Mouse (Mus musculus) bone marrow, adult 2 months (tissue): ENCODE data around the gene Cacna2d3.

Experiments
- CTCF ChIP-seq: fragments of 200-500 bp; IDR thresholded peaks from 2 replicates; pipeline ENCODE4 v1.5.1; 2011; ENCODE audit warnings: low read length, control low read depth; ENCODE audit not compliant: control insufficient read depth, insufficient read depth
- POLR2A ChIP-seq: fragments of 200-500 bp; IDR thresholded peaks from 2 replicates; pipeline ENCODE4 v1.6.1; 2011; ENCODE audit warnings: low read depth, mild to moderate bottlenecking, control low read depth, low read length, borderline replicate concordance; ENCODE audit not compliant: control insufficient read depth

DNA sequence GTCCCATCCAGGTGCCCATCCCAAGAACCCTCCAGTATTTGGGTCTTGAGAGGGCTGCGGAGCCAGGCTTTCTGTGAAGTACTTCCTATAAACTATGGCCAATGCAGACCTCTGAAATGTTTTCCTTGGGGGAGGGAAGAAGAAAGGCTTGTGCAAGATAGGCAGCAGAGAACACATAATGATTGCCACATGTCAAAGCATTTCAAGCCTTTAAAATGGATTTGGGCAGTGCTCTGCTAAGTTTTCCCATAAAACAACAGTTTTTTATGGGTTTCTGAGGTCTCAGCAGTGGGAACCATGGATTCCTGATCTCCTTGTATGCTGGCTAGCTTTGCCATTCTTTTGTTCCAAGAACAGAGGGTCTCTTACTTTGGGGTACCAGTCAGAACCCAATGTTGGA lies 834.3 kb downstream of the Cacna2d3 start:
- TF ChIP-seq CTCF: no peak
- no peak for TF ChIP-seq POLR2A
